Mouse (Mus musculus): ENCODE results near the gene A730061H03Rik.

The A730061H03Rik gene

GRCm38 (mm10) chr14:55551794-55552193, 8.4 kb downstream of the A730061H03Rik start:
- no peak for DNase-seq (ENCODE audit: low spot score in 2 of 2)

- DNase-seq (ENCODE audit: low spot score in 2 of 2), result no peak
Observed at GRCm38 (mm10) chr14:55551347-55551746, 8.9 kb downstream of the A730061H03Rik start.

GRCm38 (mm10) chr14:55550191-55550590, 10.0 kb downstream of the A730061H03Rik start:
- no peak for DNase-seq (ENCODE audit: low spot score in 2 of 2)

GRCm38 (mm10) chr14:55544334-55544733, 15.9 kb downstream of the A730061H03Rik start:
- no peak for DNase-seq (ENCODE audit: low spot score in 2 of 2)

- no peak for DNase-seq (ENCODE audit: low spot score in 2 of 2)
Observed at GRCm38 (mm10) chr14:55542268-55542667, 17.9 kb downstream of the A730061H03Rik start.

DNA sequence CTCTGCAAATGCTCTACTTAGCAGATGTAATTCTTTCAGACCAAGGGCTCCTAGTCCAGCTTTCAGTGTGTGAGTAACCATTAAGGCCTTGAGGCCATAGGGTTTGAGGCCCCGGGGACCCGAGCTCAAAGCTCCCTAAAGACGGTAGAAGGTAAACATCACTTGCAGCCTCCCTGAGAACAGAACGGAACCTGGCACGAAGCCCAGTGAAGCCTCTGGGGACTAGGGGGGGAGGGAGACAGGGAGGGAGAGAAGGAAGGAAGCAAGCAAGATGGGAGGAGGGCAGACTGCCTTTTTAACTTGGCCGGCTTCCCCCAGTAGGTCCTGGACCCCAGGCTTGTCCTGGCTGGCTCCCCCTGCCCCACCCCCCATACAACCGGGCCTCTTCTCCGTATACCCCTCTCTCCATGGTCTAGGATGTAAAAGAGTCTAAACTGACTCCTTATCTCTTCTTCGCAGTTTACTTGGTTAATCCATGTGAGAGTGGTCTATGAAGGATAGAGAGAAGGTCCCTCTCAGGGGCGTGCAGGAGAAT, 19.4 kb downstream of the A730061H03Rik start:
- peak; percentile 82 to 84 for DNase-seq (ENCODE audit: low spot score in 2 of 2)

GRCm38 (mm10) chr14:55540067-55540786, 20.0 kb downstream of the A730061H03Rik start, which contains the start of gene Pck2:
TSS of gene Pck2 (plus strand) at chr14:55540266.
- DNase-seq (ENCODE audit: low spot score in 2 of 2), result peak; percentile 93 to 94

DNA sequence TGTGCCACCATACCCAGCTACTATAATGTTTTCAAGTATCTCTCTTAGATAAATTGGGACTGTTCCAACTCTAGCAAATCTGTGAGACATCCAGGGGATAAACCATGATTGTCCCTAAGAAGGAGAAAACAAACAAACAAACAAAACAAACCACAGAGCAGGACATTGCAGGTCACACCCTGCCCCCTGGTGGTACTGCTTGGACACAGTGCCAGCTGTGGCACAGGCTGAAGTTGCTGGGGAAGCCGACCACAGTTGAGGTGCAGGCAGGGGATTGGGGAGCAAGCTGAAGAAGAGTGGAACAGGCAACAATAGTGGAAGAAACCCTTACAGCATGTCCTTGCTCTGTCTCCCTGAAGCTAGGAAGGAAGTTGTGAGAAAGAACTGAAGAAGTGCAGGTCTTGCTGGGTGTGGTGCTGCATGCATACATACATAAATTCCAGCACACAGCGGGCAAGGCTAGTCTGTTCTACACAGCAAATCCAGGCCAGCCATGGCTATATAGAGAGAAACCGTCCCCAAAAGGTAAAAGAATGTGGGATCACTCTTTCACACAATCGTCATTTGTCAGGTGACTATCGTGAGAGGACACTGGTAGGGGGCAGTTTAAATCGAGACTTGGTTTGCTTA, 24.0 kb downstream of the A730061H03Rik start:
- DNase-seq (ENCODE audit: low spot score in 2 of 2), result no peak

- DNase-seq (ENCODE audit: low spot score in 2 of 2), result no peak
Observed at GRCm38 (mm10) chr14:55527940-55528339, 32.3 kb downstream of the A730061H03Rik start.

DNA sequence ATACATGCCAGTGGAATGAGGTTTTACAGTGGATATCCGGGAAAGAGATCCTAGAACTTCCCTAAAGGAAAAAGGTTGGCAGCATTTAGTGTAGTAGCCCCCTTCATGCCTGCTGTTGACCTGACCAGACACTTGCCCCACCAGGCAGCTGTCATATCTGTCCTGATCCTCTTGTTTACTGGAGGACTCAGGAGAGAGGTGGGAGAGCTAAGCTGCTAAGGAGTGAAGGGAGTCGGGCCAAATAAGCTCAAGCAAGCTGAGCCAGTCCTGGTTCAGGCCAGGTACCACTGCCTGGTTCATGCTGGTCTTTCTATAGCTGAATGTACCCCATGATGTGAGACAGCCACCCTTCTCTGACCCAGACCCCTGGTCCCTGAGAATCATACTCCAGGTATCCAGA, 33.5 kb downstream of the A730061H03Rik start:
- DNase-seq (ENCODE audit: low spot score in 2 of 2), result no peak

GRCm38 (mm10) chr14:55524785-55525184, 35.4 kb downstream of the A730061H03Rik start, which contains the start of gene Nrl:
TSS of gene Nrl (minus strand) at chr14:55524981.
- no peak for DNase-seq (ENCODE audit: low spot score in 2 of 2)

DNA sequence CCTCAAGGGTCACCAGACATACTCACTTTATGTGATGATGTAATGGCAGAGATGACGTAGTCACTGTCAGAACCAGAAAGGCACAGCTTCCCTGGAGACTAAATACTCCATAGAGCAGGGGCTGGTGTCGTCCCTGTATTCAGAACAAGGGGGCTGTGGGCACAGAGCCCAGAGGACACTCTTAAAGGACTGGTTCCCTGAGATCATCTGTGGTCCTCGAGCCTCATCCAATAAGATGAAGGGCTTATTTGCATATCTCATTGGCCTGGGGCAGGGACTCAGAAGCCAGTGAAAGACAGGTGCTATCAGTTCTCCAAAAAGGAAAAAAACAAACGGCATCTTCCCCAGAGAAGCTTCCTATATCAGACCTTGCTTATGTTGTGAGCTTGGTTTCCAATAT, 36.1 kb downstream of the A730061H03Rik start:
- DNase-seq (ENCODE audit: low spot score in 2 of 2), result no peak

- no peak for DNase-seq (ENCODE audit: low spot score in 2 of 2)
Observed at GRCm38 (mm10) chr14:55520451-55521361, 39.5 kb downstream of the A730061H03Rik start.

DNA sequence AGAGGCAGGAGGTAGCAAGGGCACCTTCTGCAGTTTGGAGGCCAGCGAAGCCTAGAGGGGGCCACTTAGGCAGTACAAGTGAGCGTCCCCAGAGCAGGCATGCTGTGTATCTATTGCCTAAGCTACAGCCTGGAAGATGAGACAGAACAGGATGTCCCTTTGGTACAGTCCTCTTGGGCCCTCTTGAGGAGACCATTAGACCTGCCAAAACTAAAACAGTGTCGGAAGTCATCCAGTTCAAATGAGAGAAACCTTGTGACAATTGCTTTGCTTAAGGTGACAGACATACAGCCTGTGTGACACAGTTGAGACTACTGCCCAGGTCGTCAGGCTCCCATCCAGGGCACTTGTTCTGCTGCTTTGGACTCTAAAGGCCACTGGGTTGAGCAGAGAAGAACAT, 40.6 kb downstream of the A730061H03Rik start:
- no peak for DNase-seq (ENCODE audit: low spot score in 2 of 2)

DNA sequence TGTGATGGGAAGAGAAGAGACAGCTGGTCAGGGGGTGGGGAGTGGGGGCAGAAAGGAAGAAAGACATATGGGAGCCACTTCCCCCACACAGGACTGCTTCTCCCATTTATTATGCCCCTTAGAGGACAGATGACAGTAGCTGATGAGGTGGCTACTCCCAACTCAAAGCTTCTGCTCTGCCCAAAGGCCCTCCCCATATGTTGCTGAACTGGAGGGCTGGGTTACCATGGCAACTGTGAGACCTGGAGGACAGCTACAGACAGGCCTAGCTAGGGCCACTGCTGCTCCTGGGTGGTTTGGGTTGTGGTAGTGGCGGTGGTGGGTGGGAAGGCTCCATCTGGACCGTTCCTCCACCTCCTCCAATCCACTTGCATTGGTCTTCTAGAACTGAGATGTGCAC, 41.3 kb downstream of the A730061H03Rik start:
- no peak for DNase-seq (ENCODE audit: low spot score in 2 of 2)

- DNase-seq (ENCODE audit: low spot score in 2 of 2), result no peak
Observed at GRCm38 (mm10) chr14:55515846-55516245, 44.4 kb downstream of the A730061H03Rik start.

GRCm38 (mm10) chr14:55513927-55514326, 46.3 kb downstream of the A730061H03Rik start:
- no peak for DNase-seq (ENCODE audit: low spot score in 2 of 2)

GRCm38 (mm10) chr14:55511037-55511436, 49.2 kb downstream of the A730061H03Rik start:
- no peak for DNase-seq (ENCODE audit: low spot score in 2 of 2)

GRCm38 (mm10) chr14:55510125-55510731, 50.0 kb downstream of the A730061H03Rik start, which contains the start of gene Cpne6:
TSS of gene Cpne6 (plus strand) at chr14:55510445.
- DNase-seq (ENCODE audit: low spot score in 2 of 2), result no peak
